Mouse (Mus musculus) cerebellum, adult 2 months (tissue): Measurements from ENCODE around the gene Cdkl3.

Experiments used
- CTCF ChIP-seq: fragments of 200-500 bp; IDR thresholded peaks from 2 replicates; pipeline ENCODE4 v1.5.1; 2011; ENCODE audit warnings: low read depth, mild to moderate bottlenecking, control low read depth, low read length, moderate library complexity, borderline replicate concordance; ENCODE audit not compliant: insufficient read depth
- POLR2A ChIP-seq: fragments of 200-500 bp; IDR thresholded peaks from 2 replicates; pipeline ENCODE4 v1.6.1; 2011; ENCODE audit warnings: low read length, control low read depth, borderline replicate concordance; ENCODE audit not compliant: insufficient read depth

DNA sequence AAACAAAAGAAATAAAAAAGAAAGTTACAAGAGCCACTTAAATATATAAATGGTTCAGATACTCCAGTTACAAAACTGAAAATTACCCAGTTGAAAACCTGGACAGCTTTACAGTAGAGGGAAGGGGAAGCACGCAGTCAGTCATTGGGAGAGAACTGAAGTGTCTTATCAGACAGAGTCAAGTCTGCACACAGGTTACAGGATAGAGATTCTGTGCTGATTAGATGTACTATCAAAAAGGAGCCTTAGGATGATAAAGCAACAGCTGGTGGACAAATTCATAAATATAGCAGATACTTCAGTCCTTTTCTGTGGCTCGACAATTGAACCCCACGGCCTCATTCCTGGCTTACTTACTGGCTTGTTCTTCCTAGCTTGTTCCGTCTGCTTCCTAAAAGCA is 56.3 kb downstream of the Cdkl3 start:
- TF ChIP-seq CTCF, result no peak
- TF ChIP-seq POLR2A, result no peak
